Mouse (Mus musculus): ENCODE data around the gene St6galnac1. TPM values are rescaled to one million over a fixed set of nuclear protein-coding genes. Genes with fewer than 3 reads are reported as not detected.
"Not testable (repeated sequence)": the region's sequence is repeated elsewhere in the genome, so short reads cannot be mapped to it uniquely, and the experiment has no call there.

Gene St6galnac1
- not detected in 2 replicates for polyA plus RNA-seq (2016; fragmentation: Nextera tagmentation; extraction: Ambion mirVana)

DNA sequence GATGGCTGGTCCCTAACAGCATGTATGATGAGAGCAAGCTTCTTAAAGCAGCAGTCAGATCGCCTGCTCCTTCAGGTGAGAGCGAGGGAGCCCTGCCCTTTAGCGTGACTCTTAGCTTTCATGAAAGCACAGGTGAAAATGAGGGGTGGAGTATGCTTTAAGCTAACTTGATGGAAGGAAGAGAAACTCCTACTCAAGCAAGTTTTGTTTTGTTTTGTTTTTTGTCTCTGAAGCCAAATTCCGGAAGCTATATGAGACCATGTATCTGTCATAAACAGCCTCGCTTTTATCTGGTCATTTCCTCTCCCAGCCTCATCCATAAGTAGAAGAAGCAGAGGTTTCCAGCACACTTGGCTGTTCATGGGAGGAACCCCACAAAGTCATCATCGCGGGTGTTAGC is at the start of gene St6galnac1:
Gene St6galnac1 (minus strand): TSS at position 101 of the 400 bp plus-strand sequence.
- Histone ChIP-seq H3K9ac (no peak within 1 kb of the TSS), H3K4me2 (replicated peaks) (no peak within 1 kb of the TSS), H3K4me3 (no peak within 1 kb of the TSS), H3K27ac (no peak within 1 kb of the TSS), H3K36me3 (no peaks in the 10 kb centered on the region), H3K9me3 (no peaks in the 10 kb centered on the region), H3K4me1 (no peaks in the 10 kb centered on the region), H3K27me3 (no peaks in the 10 kb centered on the region)
- ATAC-seq (ENCODE audit: insufficient number of reproducible peaks, insufficient read depth, low FRiP score, low TSS enrichment): no peak
- WGBS: 84% methylated on average over 7 of the region's 7 CpGs

DNA sequence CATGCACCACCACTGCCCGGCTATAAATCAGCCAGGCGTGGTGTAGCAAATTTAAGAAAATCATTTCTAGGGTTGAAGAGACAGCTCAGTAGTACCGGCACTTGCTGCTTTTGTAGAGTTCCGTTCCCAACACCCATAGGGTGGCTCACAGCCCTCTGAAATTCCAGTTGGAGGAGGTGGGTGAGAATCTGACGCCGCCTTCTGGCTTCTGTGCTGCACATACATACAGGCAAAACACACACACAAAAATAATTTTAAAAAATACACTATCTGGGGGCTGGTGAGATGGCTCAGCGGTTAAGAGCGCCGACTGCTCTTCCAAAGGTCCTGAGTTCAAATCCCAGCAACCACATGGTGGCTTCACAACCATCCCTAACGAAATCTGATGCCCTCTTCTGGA is 48.6 kb upstream of the St6galnac1 start:
- not testable (repeated sequence) for H3K4me3 ChIP-seq; H3K36me3 ChIP-seq; ATAC-seq (ENCODE audit: insufficient number of reproducible peaks, insufficient read depth, low FRiP score, low TSS enrichment); H3K27ac ChIP-seq; H3K9me3 ChIP-seq; H3K27me3 ChIP-seq; H3K4me2 ChIP-seq (replicated peaks); H3K9ac ChIP-seq
- WGBS: 94% methylated on average over 10 of the region's 10 CpGs
- H3K4me1 ChIP-seq: peaks cover 26% of the 10 kb centered on the region

DNA sequence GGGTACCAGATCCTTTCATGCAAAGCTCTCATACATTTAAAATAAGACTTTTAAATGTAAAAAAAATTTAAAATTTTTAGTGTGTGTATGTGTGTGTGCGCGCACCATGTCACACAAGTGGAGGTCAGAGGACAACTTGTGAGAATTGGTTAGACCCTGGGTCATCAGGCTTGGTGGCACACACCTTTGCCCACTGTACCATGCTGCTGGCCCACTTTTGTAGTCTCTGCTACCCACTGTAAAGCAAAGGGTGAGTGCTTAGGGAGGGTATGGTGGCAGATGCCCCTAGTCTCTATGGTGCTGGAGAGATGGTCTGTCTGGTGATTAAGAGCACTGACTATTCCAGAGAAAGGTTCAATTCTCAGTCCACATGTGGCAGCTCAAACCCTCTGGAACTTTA is 47.9 kb upstream of the St6galnac1 start:
- Histone ChIP-seq H3K4me2 (replicated peaks) (no peak overlapping the region), H3K4me1 (peaks cover 29% of the 10 kb centered on the region), H3K4me3 (no peak overlapping the region), H3K36me3 (no peaks in the 10 kb centered on the region), H3K27ac (no peak overlapping the region), H3K27me3 (no peaks in the 10 kb centered on the region), H3K9ac (no peak overlapping the region), H3K9me3 (no peaks in the 10 kb centered on the region)
- ATAC-seq (ENCODE audit: insufficient number of reproducible peaks, insufficient read depth, low FRiP score, low TSS enrichment): no peak
- WGBS: 96% methylated on average over 2 of the region's 2 CpGs

DNA sequence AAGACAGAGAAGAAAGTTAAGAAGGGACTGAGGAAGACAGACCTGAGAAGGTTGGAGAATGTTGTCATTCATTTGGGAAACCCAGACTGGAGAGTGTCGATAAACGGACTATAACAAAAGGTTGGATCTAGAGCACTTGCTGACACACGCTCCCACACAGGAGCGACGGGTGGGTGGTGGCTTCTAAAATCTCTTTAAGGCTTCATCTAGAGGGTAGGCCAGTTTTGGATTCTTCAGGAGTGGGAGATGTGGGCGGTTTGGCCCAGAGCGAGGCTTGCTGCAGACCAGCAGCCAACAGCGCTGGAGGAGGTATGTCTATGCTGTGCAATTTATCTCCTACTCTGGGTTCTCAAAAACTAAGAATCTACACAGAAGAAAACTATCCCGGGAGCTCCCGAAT is 47.3 kb upstream of the St6galnac1 start:
- no peak overlapping the region for H3K27ac ChIP-seq
- no peak for ATAC-seq (ENCODE audit: insufficient number of reproducible peaks, insufficient read depth, low FRiP score, low TSS enrichment)
- no peaks in the 10 kb centered on the region for H3K36me3 ChIP-seq
- no peak overlapping the region for H3K9ac ChIP-seq
- H3K9me3 ChIP-seq: no peaks in the 10 kb centered on the region
- H3K4me1 ChIP-seq: peaks cover 27% of the 10 kb centered on the region
- H3K4me2 ChIP-seq (replicated peaks): no peak overlapping the region
- H3K4me3 ChIP-seq: no peak overlapping the region
- no peaks in the 10 kb centered on the region for H3K27me3 ChIP-seq
- WGBS: 94% methylated on average over 10 of the region's 10 CpGs

DNA sequence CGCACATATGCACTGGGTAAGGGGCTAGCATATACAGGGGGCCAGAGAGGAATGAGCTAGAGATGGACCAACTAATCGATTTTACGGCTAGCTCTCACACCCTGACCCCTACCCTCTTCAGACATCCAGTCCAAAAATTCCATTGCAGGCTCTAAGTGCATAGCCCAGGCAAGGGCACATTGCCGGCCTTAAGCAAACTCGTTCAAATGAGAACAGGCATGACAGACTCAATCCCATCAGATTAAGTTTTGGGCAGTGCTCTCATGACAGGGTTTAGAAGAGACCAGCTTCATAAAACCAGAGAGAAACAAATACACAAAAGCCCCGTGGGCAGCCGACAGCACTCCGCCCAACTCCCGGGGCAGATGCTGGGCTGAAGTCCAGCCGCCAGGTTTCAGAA is 46.9 kb upstream of the St6galnac1 start:
- no peaks in the 10 kb centered on the region for H3K9me3 ChIP-seq
- no peak overlapping the region for H3K27ac ChIP-seq
- H3K4me3 ChIP-seq: no peak overlapping the region
- no peaks in the 10 kb centered on the region for H3K36me3 ChIP-seq
- 66% methylated on average over 10 of the region's 10 CpGs for WGBS
- ATAC-seq (ENCODE audit: insufficient number of reproducible peaks, insufficient read depth, low FRiP score, low TSS enrichment): no peak
- H3K9ac ChIP-seq: no peak overlapping the region
- H3K27me3 ChIP-seq: no peaks in the 10 kb centered on the region
- peaks cover 25% of the 10 kb centered on the region for H3K4me1 ChIP-seq
- H3K4me2 ChIP-seq (replicated peaks): no peak overlapping the region

DNA sequence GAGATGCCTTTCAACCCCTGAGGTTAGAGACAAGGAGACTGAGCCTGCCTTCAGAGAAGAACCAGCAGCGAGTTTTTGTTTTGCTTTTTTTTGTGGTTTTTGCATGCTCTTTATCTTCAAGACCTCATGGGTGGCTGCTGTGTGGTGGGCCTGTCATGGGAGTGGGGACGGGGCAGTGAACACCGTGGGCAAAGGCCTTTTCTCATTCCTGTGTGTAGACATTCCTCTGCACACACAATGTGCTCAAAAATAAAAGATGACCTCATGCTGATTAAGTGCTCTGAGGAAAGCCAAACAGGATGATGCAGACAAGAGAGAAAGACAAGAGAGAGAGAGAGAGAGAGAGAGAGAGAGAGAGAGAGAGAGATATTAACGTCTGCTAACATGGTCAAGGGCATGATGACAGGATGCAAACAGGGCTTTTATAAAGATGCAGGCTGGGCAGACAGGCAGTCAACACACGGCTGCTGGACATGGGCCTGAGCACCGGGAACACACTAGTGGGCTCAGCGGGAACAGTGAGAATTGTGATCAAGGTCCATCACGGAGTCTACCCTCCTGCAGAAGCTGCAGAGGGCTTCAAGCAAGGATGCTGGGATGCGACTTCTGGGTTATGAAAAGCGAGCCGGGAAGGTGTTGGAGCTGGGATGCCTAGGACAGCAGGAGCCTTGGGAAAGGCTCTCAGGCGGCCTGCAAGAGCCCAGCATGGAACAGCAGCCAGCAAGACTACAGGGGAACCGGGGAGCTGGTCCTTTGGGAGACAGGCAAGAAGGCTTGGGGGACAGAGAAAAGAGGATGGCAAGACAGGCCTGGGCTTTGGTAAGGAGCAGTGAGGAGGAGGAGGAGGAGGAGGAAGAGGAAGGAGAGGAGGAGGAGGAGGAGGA is 46.0 kb upstream of the St6galnac1 start:
- WGBS: 70% methylated on average over 13 of the region's 13 CpGs
- Histone ChIP-seq H3K4me1 (peaks cover 23% of the 10 kb centered on the region; the same call in 1 of the 2 replicates), H3K4me2 (replicated peaks) (no peak overlapping the region), H3K27me3 (no peaks in the 10 kb centered on the region), H3K36me3 (no peaks in the 10 kb centered on the region), H3K9me3 (no peaks in the 10 kb centered on the region), H3K27ac (no peak overlapping the region), H3K9ac (no peak overlapping the region), H3K4me3 (no peak overlapping the region)
- no peak for ATAC-seq (ENCODE audit: insufficient number of reproducible peaks, insufficient read depth, low FRiP score, low TSS enrichment)

DNA sequence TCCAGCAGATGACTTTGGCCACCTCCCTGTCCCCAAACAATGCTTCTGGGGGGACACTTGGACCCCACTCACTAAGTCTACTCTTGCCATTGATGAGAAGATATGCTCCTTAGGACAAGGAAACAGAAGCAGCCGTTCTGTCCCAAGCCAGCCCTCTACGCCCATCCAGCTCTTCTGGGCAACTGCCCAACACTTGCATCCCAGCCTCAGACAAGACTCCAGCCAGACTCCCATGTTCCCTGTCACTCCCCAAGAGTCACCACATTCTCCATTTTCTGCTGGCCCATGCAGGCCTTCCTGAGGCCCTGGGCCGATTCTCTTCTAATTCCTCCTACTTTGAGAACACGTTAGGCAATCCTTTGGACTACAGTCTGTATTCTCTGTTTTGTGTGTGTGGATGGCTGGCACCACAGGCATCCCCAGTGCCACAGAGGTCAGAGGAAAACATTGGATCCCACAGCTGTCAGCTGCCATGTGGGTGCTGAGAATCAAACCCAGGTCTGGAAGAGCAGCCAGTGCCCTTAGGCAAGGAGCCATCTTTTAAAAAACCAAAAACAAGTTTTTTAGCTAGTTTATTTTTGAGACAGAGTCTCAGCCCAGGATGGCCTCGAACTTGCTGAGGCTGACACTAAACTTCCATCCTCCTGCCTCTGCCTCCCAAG is 44.8 kb upstream of the St6galnac1 start:
- no peaks in the 10 kb centered on the region for H3K27me3 ChIP-seq
- ATAC-seq (ENCODE audit: insufficient number of reproducible peaks, insufficient read depth, low FRiP score, low TSS enrichment): no peak
- no peak overlapping the region for H3K9ac ChIP-seq
- no peak overlapping the region for H3K4me2 ChIP-seq (replicated peaks)
- H3K4me3 ChIP-seq: no peak overlapping the region
- no peaks in the 10 kb centered on the region for H3K36me3 ChIP-seq
- H3K27ac ChIP-seq: 0 out of 2 replicates have a peak overlapping the region, but pooled peaks have one; percentile 23
- WGBS: 89% methylated on average over 5 of the region's 5 CpGs
- no peaks in the 10 kb centered on the region for H3K9me3 ChIP-seq
- peaks cover 22% of the 10 kb centered on the region for H3K4me1 ChIP-seq

DNA sequence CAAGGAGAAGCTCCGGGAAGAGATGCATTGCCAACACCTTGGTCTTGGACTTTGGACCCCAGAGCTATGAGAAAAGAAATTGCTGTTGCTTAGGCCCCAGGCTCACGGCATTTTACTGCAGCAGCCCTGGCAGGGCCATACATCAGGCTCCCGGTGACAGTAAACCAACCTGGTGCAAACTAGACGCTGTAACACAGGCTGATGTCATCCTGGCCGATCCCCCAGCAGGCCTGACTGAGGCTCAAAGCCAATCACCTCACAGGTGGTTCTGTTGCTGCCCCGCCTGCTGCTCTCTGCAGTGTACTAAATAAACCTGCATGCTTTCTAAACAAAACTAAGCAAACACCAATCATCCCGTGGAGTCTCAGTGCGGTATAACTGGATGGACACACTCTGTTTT is 43.4 kb upstream of the St6galnac1 start:
- peak overlapping the region; percentile 30 for H3K27ac ChIP-seq
- H3K36me3 ChIP-seq: no peaks in the 10 kb centered on the region
- no peak for ATAC-seq (ENCODE audit: insufficient number of reproducible peaks, insufficient read depth, low FRiP score, low TSS enrichment)
- no peak overlapping the region for H3K4me3 ChIP-seq
- H3K4me1 ChIP-seq: peaks cover 34% of the 10 kb centered on the region
- WGBS: 65% methylated on average over 8 of the region's 8 CpGs
- no peaks in the 10 kb centered on the region for H3K9me3 ChIP-seq
- H3K27me3 ChIP-seq: no peaks in the 10 kb centered on the region
- no peak overlapping the region for H3K4me2 ChIP-seq (replicated peaks)
- no peak overlapping the region for H3K9ac ChIP-seq

DNA sequence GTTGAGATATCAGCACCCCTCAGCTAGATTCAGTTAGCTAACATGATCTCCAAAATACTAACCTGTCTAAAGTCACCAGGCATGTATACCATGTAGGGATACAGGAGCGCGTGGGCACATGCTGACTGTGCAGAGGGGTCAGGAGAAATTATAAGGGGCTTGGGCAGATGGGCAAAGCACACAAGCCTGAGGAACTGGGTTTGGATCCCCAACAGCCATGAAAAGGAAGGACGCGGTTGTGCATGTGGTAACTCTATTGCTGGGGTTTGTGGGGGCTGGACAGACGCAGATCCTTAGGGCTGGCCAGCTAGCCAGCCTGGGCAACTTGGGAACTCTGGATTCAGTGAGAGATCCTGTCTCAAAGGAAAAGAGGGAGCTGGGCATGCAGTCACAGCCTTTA is 42.3 kb upstream of the St6galnac1 start:
- Histone ChIP-seq H3K36me3 (no peaks in the 10 kb centered on the region), H3K27me3 (no peaks in the 10 kb centered on the region), H3K9me3 (no peaks in the 10 kb centered on the region), H3K27ac (no peak overlapping the region), H3K4me2 (replicated peaks) (no peak overlapping the region), H3K4me1 (peaks cover 45% of the 10 kb centered on the region), H3K9ac (no peak overlapping the region), H3K4me3 (no peak overlapping the region)
- no peak for ATAC-seq (ENCODE audit: insufficient number of reproducible peaks, insufficient read depth, low FRiP score, low TSS enrichment)
- 92% methylated on average over 5 of the region's 5 CpGs for WGBS

DNA sequence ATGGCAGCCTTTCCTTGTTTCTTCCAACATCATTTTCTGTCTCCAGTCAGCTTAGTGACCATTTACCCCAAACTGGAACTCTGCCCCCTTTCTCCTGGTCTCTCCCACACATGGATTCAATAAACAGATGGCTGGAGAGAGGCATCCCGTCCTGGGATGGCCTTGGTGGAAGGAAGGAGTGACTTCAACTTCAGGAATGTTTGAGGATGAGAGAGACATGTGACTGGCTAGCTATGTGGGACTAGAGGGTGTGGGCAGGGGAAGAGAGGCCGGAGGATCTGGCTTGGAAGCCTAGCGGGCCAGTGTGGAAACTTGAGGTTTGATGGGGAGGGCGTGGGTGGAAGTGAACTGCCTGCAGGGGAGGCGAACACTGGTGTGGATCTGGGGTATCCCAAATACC is 41.5 kb upstream of the St6galnac1 start:
- Histone ChIP-seq H3K4me2 (replicated peaks) (no peak overlapping the region), H3K9me3 (no peaks in the 10 kb centered on the region), H3K36me3 (no peaks in the 10 kb centered on the region), H3K27me3 (no peaks in the 10 kb centered on the region), H3K27ac (no peak overlapping the region), H3K4me3 (no peak overlapping the region), H3K9ac (no peak overlapping the region), H3K4me1 (peaks cover 51% of the 10 kb centered on the region)
- WGBS: 70% methylated on average over 5 of the region's 5 CpGs
- no peak for ATAC-seq (ENCODE audit: insufficient number of reproducible peaks, insufficient read depth, low FRiP score, low TSS enrichment)

DNA sequence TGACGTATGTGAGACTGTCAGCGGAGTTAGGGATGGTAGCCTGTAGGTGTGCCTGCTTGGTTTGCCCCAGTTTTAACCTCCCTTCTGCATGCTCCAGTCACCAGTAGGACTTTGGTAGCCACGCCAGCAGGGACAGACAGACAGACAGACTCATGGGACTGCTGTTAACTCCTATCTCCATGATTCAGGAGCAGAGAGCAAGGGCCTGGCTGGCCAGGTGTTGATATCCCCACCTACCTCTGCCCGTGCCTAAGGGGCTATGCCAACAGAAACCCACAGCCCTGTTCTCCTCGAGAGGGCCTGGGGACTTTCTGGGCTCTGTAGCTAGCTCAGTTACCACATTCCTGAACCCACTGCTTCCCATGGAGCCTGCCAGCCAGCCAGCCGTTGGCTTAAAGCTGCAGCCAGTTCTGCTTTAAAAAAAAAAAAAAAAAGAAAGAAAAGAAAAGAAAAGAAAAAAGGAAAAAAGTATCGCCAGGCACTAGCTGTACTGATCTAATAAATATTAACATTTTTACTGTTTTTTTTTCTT is 39.6 kb upstream of the St6galnac1 start:
- no peaks in the 10 kb centered on the region for H3K27me3 ChIP-seq
- no peaks in the 10 kb centered on the region for H3K9me3 ChIP-seq
- WGBS: 22% methylated on average over 7 of the region's 7 CpGs
- peaks cover 61% of the 10 kb centered on the region for H3K4me1 ChIP-seq
- ATAC-seq (ENCODE audit: insufficient number of reproducible peaks, insufficient read depth, low FRiP score, low TSS enrichment): no peak
- H3K4me2 ChIP-seq (replicated peaks): peak overlapping the region; percentile 18
- H3K4me3 ChIP-seq: no peak overlapping the region
- peak overlapping the region; percentile 29; the same call in 1 of the 2 replicates for H3K9ac ChIP-seq
- no peaks in the 10 kb centered on the region for H3K36me3 ChIP-seq
- H3K27ac ChIP-seq: peak overlapping the region; percentile 94

Measured in embryonic facial prominence, embryonic 12.5 days (tissue).